Mouse (Mus musculus): ENCODE measurements at regions not wholly inside any gene's neighbourhood (a gene's known extent, or its start where the extent isn't known, plus 50 kb on each side); places are given as distances from the start of the nearest gene placed in this dataset.

- Histone ChIP-seq H3K27me3 (ENCODE audit: control insufficient read depth) (no peaks in the 10 kb centered on the region), H3K9me3 (ENCODE audit: control insufficient read depth, low read length) (no peaks in the 10 kb centered on the region), H3K4me1 (ENCODE audit: control insufficient read depth) (no peaks in the 10 kb centered on the region), H3K4me3 (replicated peaks) (no peak overlapping the region), H3K36me3 (ENCODE audit: control insufficient read depth) (no peaks in the 10 kb centered on the region)
- TF ChIP-seq TAL1 (IDR thresholded peaks at IDR 0.05; ENCODE audit: low read length) (no peak), GATA1 (IDR thresholded peaks at IDR 0.05; ENCODE audit: low read length) (no peak)
These were observed 115.5 kb downstream of the Cartpt start for GRCm38 (mm10) chr13:99785427-99785826.

DNA sequence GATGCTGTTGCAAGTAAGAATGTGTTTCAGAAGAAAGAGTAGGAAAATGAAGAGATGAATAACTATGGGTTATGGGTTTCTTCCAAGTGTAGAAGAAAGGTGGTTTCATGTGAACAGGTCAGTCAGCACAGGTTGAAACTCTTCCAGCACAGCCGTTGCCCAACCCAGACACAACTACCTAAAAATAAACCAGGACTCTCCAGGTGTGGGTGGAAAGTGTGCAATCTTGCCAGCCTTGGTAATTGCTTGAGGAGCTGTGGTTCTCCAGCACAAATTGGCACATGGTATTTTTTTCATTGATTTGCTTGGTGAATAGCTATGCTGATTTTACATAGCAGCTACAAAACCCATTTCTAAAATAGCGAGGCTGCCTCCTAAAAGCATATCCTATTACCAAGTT lies 116.6 kb downstream of the Cartpt start:
- no peak for TF ChIP-seq GATA1 (IDR thresholded peaks at IDR 0.05; ENCODE audit: low read length)
- no peak for TF ChIP-seq TAL1 (IDR thresholded peaks at IDR 0.05; ENCODE audit: low read length)
- Histone ChIP-seq H3K36me3 (ENCODE audit: control insufficient read depth) (no peaks in the 10 kb centered on the region), H3K27me3 (ENCODE audit: control insufficient read depth) (no peaks in the 10 kb centered on the region), H3K9me3 (ENCODE audit: control insufficient read depth, low read length) (no peaks in the 10 kb centered on the region), H3K4me3 (replicated peaks) (no peak overlapping the region), H3K4me1 (ENCODE audit: control insufficient read depth) (no peaks in the 10 kb centered on the region)

DNA sequence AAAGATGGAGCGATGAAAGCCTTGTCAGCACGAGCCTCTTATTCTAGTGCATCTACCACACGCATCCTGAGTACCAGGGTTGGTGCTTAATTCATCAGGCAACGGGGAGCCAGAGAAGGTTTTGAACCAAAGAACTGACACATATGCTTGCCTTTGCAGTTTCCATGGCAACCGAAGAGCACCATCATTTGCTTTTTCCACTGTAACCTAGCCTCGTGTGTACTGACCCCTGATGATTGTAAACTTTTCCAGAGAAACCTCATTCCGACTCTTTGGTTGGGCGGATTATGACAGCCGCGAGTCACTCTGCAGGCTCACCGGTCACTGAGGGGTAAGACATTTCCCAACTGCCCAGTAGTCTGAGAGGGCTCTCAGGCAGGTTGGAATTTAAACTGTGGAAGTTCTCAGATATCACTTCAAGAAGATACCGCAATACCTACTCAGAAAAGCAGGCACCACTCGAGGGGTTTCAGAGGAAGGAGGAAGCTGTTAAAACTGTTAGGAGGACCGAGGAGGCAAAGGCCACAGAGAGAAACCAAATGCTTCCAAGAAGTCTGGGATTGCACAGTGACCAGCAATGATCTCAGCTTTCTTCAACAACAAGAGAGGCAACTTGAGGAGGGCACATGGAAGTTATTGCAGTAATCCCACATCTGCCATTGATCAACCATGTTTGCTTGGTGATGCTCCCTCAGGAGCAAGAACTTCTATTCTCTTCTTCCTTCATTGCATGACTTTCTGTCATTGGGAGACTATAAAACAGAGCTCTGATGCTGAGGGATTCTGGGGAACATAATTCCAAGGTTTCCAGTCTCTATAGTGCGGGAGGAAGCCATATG lies 117.8 kb downstream of the Cartpt start:
- Histone ChIP-seq H3K36me3 (ENCODE audit: control insufficient read depth) (no peaks in the 10 kb centered on the region), H3K27me3 (ENCODE audit: control insufficient read depth) (no peaks in the 10 kb centered on the region), H3K4me3 (replicated peaks) (no peak overlapping the region), H3K9me3 (ENCODE audit: control insufficient read depth, low read length) (no peaks in the 10 kb centered on the region), H3K4me1 (ENCODE audit: control insufficient read depth) (no peaks in the 10 kb centered on the region)
- TF ChIP-seq GATA1 (IDR thresholded peaks at IDR 0.05; ENCODE audit: low read length) (no peak), TAL1 (IDR thresholded peaks at IDR 0.05; ENCODE audit: low read length) (no peak)

DNA sequence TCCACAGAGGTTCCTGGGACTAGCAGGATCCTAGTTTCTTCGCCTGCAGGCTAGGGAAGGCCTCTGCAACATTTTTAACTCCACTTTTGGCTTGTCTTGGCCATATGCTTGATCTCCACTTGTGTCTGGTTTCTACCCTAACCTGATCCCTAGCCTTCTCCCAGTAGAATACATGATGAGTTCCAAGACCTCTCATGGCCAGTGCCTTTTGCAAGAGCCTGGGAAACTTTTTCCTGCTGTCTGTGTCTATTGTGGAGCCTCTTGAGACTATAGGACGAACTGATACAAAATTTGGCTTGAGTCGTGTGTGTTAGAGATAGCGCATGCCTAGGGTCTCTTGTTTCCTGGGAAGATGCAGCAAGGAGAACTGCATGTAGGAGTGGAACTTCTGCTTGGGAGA lies 119.3 kb downstream of the Cartpt start:
- no peak for TF ChIP-seq TAL1 (IDR thresholded peaks at IDR 0.05; ENCODE audit: low read length)
- TF ChIP-seq GATA1 (IDR thresholded peaks at IDR 0.05; ENCODE audit: low read length): no peak
- no peaks in the 10 kb centered on the region for H3K9me3 ChIP-seq (ENCODE audit: control insufficient read depth, low read length)
- H3K4me1 ChIP-seq (ENCODE audit: control insufficient read depth): no peaks in the 10 kb centered on the region
- H3K27me3 ChIP-seq (ENCODE audit: control insufficient read depth): no peaks in the 10 kb centered on the region; the same call in 1 of the 2 replicates
- H3K4me3 ChIP-seq (replicated peaks): no peak overlapping the region
- no peaks in the 10 kb centered on the region for H3K36me3 ChIP-seq (ENCODE audit: control insufficient read depth)

GRCm38 (mm10) chr13:99780751-99781460 lies 120.0 kb downstream of the Cartpt start:
- TF ChIP-seq GATA1 (IDR thresholded peaks at IDR 0.05; ENCODE audit: low read length) (no peak), TAL1 (IDR thresholded peaks at IDR 0.05; ENCODE audit: low read length) (no peak)
- H3K27me3 ChIP-seq (ENCODE audit: control insufficient read depth): no peaks in the 10 kb centered on the region; the same call in 1 of the 2 replicates
- H3K4me1 ChIP-seq (ENCODE audit: control insufficient read depth): no peaks in the 10 kb centered on the region
- H3K9me3 ChIP-seq (ENCODE audit: control insufficient read depth, low read length): no peaks in the 10 kb centered on the region
- no peak overlapping the region for H3K4me3 ChIP-seq (replicated peaks)
- H3K36me3 ChIP-seq (ENCODE audit: control insufficient read depth): no peaks in the 10 kb centered on the region

DNA sequence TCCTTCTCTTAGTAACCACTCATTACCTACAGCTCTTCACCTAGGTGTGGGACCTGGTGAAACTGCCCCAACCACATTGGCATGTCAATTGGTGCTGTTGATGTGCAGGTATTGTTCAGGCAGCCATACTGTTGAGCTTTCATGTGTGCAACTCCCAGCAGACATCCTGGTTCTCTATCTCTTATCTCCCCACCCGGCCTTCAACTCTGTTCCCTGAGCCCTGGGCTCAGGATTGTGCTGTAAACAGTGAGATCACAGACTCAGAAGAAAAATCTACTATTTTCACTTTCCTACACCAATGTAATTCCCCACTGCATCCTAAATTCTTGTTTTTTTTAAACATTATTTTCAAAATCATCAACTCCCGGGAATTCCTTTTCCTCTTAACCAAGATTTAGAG lies 122.1 kb downstream of the Cartpt start:
- Histone ChIP-seq H3K36me3 (ENCODE audit: control insufficient read depth) (no peaks in the 10 kb centered on the region), H3K4me1 (ENCODE audit: control insufficient read depth) (no peaks in the 10 kb centered on the region), H3K4me3 (replicated peaks) (no peak overlapping the region), H3K9me3 (ENCODE audit: control insufficient read depth, low read length) (no peaks in the 10 kb centered on the region), H3K27me3 (ENCODE audit: control insufficient read depth) (no peaks in the 10 kb centered on the region; the same call in 1 of the 2 replicates)
- TF ChIP-seq TAL1 (IDR thresholded peaks at IDR 0.05; ENCODE audit: low read length) (no peak), GATA1 (IDR thresholded peaks at IDR 0.05; ENCODE audit: low read length) (no peak)

DNA sequence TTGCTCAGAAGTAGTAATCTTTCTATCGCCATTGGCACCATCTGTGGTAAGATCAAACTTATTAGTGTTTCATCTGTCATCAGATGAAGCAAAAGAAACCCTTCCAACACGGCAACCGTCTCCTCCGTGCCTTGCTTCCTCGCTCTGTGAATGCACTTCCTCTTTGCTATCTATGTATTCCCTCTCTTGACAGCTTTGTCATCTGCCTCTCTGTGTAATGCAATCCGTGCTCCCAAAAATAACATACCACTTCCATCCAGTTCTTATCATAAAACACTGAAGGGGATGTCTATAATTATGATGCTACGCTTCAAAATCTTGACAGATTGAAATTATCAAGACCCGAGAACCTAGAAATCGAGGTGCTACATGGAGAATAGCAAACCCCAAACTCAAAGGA lies 123.2 kb downstream of the Cartpt start:
- H3K4me1 ChIP-seq (ENCODE audit: control insufficient read depth): no peaks in the 10 kb centered on the region

GRCm38 (mm10) chr13:99765965-99766364 lies 134.9 kb downstream of the Cartpt start:
- Histone ChIP-seq H3K36me3 (ENCODE audit: control insufficient read depth) (no peaks in the 10 kb centered on the region), H3K9me3 (ENCODE audit: control insufficient read depth, low read length) (no peaks in the 10 kb centered on the region), H3K4me3 (replicated peaks) (no peak overlapping the region), H3K4me1 (ENCODE audit: control insufficient read depth) (peaks cover 11% of the 10 kb centered on the region), H3K27me3 (ENCODE audit: control insufficient read depth) (peaks cover 13% of the 10 kb centered on the region)
- TF ChIP-seq TAL1 (IDR thresholded peaks at IDR 0.05; ENCODE audit: low read length) (no peak), GATA1 (IDR thresholded peaks at IDR 0.05; ENCODE audit: low read length) (no peak)

More for the DNA sequence above, 123.2 kb downstream of the Cartpt start:
- no peaks in the 10 kb centered on the region; the same call in 1 of the 2 replicates for H3K27me3 ChIP-seq (ENCODE audit: control insufficient read depth)
- no peak for TF ChIP-seq GATA1 (IDR thresholded peaks at IDR 0.05; ENCODE audit: low read length)
- TF ChIP-seq TAL1 (IDR thresholded peaks at IDR 0.05; ENCODE audit: low read length): no peak
- H3K4me3 ChIP-seq (replicated peaks): no peak overlapping the region
- H3K36me3 ChIP-seq (ENCODE audit: control insufficient read depth): no peaks in the 10 kb centered on the region
- H3K9me3 ChIP-seq (ENCODE audit: control insufficient read depth, low read length): no peaks in the 10 kb centered on the region

- TF ChIP-seq GATA1 (IDR thresholded peaks at IDR 0.05; ENCODE audit: low read length) (no peak), TAL1 (IDR thresholded peaks at IDR 0.05; ENCODE audit: low read length) (no peak)
- peaks cover 13% of the 10 kb centered on the region for H3K27me3 ChIP-seq (ENCODE audit: control insufficient read depth)
- no peaks in the 10 kb centered on the region for H3K9me3 ChIP-seq (ENCODE audit: control insufficient read depth, low read length)
- H3K4me1 ChIP-seq (ENCODE audit: control insufficient read depth): peaks cover 16% of the 10 kb centered on the region
- H3K36me3 ChIP-seq (ENCODE audit: control insufficient read depth): no peaks in the 10 kb centered on the region
- no peak overlapping the region for H3K4me3 ChIP-seq (replicated peaks)
These were observed 136.1 kb downstream of the Cartpt start for GRCm38 (mm10) chr13:99764764-99765163.
